Mouse (Mus musculus) heart, embryonic 15.5 days (tissue): ENCODE measurements around the gene Mfap3l. TPM values are rescaled to one million over a fixed set of nuclear protein-coding genes. Genes with fewer than 3 reads are reported as not detected.
A peak's percentile ranks its signal among the peaks of the same experiment; 100 is the strongest.

Experiments used
- ATAC-seq: fragments of 200-750 bp; cut with Nextera tagmentation; replicated peaks from 2 replicates; pipeline ENCODE4 v1.8.0; 2017; ENCODE audit warnings: low read depth, moderate TSS enrichment; ENCODE audit not compliant: insufficient number of reproducible peaks, insufficient read depth, low FRiP score
- H3K27ac ChIP-seq: fragments of 300-500 bp; sonication (generic); 2 replicates; pipeline ENCODE4 v1.5.1; 2015; ENCODE audit warnings: mild to moderate bottlenecking, inconsistent platforms
- H3K27me3 ChIP-seq: fragments of 300-500 bp; sonication (generic); 2 replicates; pipeline ENCODE4 v1.6.1; 2015; ENCODE audit warnings: inconsistent platforms
- H3K36me3 ChIP-seq: fragments of 300-500 bp; sonication (generic); 2 replicates; pipeline ENCODE4 v1.6.1; 2015; ENCODE audit warnings: mild to moderate bottlenecking, inconsistent platforms
- H3K4me1 ChIP-seq: fragments of 300-500 bp; sonication (generic); replicated peaks from 2 replicates; pipeline ENCODE4 v1.6.1; 2015; ENCODE audit warnings: inconsistent platforms
- H3K4me2 ChIP-seq: fragments of 300-500 bp; sonication (generic); 2 replicates; pipeline ENCODE4 v1.6.1; 2015; ENCODE audit warnings: inconsistent platforms, mild to moderate bottlenecking, moderate library complexity
- H3K4me3 ChIP-seq: fragments of 300-500 bp; sonication (generic); 2 replicates; pipeline ENCODE4 v1.5.1; 2015; ENCODE audit warnings: mild to moderate bottlenecking, inconsistent platforms
- H3K9ac ChIP-seq: fragments of 300-500 bp; sonication (generic); 2 replicates; pipeline ENCODE4 v1.6.1; 2015; ENCODE audit warnings: mild to moderate bottlenecking, inconsistent platforms
- H3K9me3 ChIP-seq: fragments of 300-500 bp; sonication (generic); replicated peaks from 2 replicates; pipeline ENCODE4 v1.6.1; 2016; ENCODE audit warnings: inconsistent platforms
- WGBS: fragments of 180-500 bp; shearing (Covaris S2); methylation state at CpG from one replicate; pipeline ENCODE4 v1.1.7; 2015; ENCODE audit warnings: mixed read lengths; 5-methylcytosine and 5-hydroxymethylcytosine counted together
- polyA plus RNA-seq: library from polyadenylated mRNA; unstranded; fragments of >200 nt; fragmentation: Nextera tagmentation; extraction: Ambion mirVana; gene quantifications from 2 replicates; pipeline ENCODE4 v1.2.1, GENCODE M21; 2015

Mfap3l gene
- polyA plus RNA-seq, 1 experiment from 2014 or later: 0.67 TPM

DNA sequence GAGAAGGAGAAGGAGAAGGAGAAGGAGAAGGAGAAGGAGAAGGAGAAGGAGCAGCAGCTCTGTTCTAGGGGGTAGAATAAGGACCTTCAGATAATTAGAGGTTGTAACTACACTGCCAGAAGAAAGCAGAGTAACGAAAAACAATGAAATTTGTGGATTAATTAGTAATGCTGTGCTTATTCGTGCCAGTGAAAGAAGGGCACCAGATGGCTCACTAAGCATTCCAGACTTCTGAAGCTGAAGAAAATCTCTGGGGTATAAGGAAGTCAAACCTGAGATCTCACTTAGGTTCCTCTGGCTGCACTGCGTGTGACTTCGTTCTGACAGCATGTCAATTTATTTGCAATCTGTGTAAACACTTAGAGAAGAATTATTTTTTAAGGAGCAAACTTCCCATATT lies 3.6 kb upstream of the Mfap3l start:
- H3K4me1 ChIP-seq: peaks cover 14% of the 10 kb centered on the region
- WGBS: 68% methylated on average over 4 of the region's 4 CpGs
- no peak overlapping the region for H3K4me3 ChIP-seq
- H3K27ac ChIP-seq: no peak overlapping the region
- ATAC-seq: no peak
- no peaks in the 10 kb centered on the region for H3K36me3 ChIP-seq
- no peak overlapping the region for H3K4me2 ChIP-seq
- no peaks in the 10 kb centered on the region for H3K9me3 ChIP-seq
- peaks cover 10% of the 10 kb centered on the region; the same call in 1 of the 2 replicates for H3K27me3 ChIP-seq
- H3K9ac ChIP-seq: no peak overlapping the region

- under 1% methylated on average over 13 of the region's 13 CpGs for WGBS
- Histone ChIP-seq H3K9ac (no peak overlapping the region), H3K4me3 (peak overlapping the region; percentile 42), H3K9me3 (no peaks in the 10 kb centered on the region), H3K36me3 (no peaks in the 10 kb centered on the region), H3K27ac (no peak overlapping the region; the same call in 1 of the 2 replicates), H3K27me3 (peaks cover 10% of the 10 kb centered on the region; the same call in 1 of the 2 replicates), H3K4me1 (peaks cover 14% of the 10 kb centered on the region), H3K4me2 (peak overlapping the region; percentile 94)
- no peak for ATAC-seq
Observed at GRCm38 (mm10) chr8:60631504-60631934, 1.1 kb upstream of the Mfap3l start.

DNA sequence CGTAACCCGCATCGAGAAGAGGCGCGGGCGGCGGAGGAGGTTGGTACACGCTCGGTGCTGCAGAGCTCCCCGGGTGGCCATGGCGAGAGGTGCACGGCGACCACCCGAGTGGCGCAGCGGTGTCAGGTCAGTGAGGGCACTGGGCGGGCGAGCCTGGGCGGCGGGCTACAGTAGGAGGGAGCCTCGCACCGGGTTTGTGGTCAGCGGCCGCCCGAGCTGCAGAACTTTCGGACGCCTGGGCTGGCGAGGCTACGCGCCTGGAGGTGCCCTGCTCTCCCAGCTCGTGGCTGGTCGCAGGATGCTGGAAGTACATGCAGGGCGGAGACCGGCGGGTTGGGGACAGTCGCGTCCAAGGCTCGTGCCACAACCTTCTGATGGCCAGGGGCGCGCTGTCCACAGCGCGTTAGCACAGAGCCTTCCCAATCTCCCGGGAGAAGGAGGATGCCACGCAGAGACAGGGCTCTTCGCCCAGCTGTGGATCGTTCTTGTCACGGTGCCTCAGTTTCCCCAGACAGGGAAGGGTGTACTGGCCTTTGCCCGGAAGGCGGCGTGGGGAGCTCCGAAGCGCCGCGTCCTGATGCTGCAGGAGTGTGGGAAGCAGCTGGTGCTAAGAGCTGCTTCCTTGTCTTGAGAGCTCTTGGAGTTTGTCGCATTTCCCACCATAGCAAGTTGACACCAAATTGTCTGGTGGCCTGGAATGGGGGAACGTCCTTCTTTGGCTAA lies 467 bp downstream of the Mfap3l start:
- H3K4me3 ChIP-seq: peak overlapping the region; percentile 63
- ATAC-seq: peak; percentile 70
- H3K9me3 ChIP-seq: no peaks in the 10 kb centered on the region
- WGBS: under 1% methylated on average over 56 of the region's 56 CpGs
- peaks cover 10% of the 10 kb centered on the region; the same call in 1 of the 2 replicates for H3K27me3 ChIP-seq
- H3K4me1 ChIP-seq: peaks cover 14% of the 10 kb centered on the region
- H3K4me2 ChIP-seq: peak overlapping the region; percentile 94
- H3K9ac ChIP-seq: peak overlapping the region; percentile 57
- H3K36me3 ChIP-seq: no peaks in the 10 kb centered on the region
- 0 out of 2 replicates have a peak overlapping the region, but pooled peaks have one; percentile 54 for H3K27ac ChIP-seq

DNA sequence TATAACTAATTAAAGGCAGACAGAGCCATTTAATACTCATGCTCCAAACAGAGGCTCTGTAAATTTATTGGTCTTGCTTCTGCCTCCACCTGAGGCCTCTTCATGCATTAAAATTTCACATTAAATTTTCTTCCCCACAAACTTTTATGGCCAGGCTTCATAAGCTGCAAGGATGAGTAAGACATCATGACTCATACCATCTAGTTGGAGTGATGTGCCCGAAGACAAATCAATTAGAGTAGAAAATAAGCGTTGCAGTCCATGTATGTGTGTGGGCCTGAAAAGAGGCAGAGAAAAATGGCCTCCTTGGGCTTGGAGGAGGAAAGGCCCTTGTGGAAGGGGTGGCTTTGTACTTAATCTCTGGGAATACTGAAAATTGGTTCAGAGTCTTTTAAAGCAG lies 2.3 kb downstream of the Mfap3l start:
- H3K27ac ChIP-seq: no peak overlapping the region
- ATAC-seq: no peak
- no peaks in the 10 kb centered on the region for H3K36me3 ChIP-seq

GRCm38 (mm10) chr8:60635846-60636245 lies 3.2 kb downstream of the Mfap3l start:
- Histone ChIP-seq H3K27me3 (peaks cover 3% of the 10 kb centered on the region; the same call in 1 of the 2 replicates), H3K4me2 (no peak overlapping the region), H3K36me3 (no peaks in the 10 kb centered on the region), H3K9ac (no peak overlapping the region), H3K4me1 (peaks cover 14% of the 10 kb centered on the region), H3K4me3 (no peak overlapping the region), H3K27ac (no peak overlapping the region), H3K9me3 (no peaks in the 10 kb centered on the region)
- no peak for ATAC-seq

More for the DNA sequence above, 2.3 kb downstream of the Mfap3l start:
- Histone ChIP-seq H3K4me1 (peaks cover 14% of the 10 kb centered on the region), H3K9me3 (no peaks in the 10 kb centered on the region), H3K4me2 (no peak overlapping the region), H3K27me3 (peaks cover 3% of the 10 kb centered on the region; the same call in 1 of the 2 replicates), H3K4me3 (no peak overlapping the region), H3K9ac (no peak overlapping the region)
- WGBS: 84% methylated on average over 2 of the region's 2 CpGs

- no peaks in the 10 kb centered on the region for H3K9me3 ChIP-seq
- no peak overlapping the region for H3K27ac ChIP-seq
- no peak overlapping the region for H3K9ac ChIP-seq
- 86% methylated on average over 17 of the region's 17 CpGs for WGBS
- H3K4me3 ChIP-seq: no peak overlapping the region
- no peaks in the 10 kb centered on the region for H3K4me1 ChIP-seq
- no peak overlapping the region for H3K4me2 ChIP-seq
- ATAC-seq: no peak
- H3K36me3 ChIP-seq: no peaks in the 10 kb centered on the region
- no peaks in the 10 kb centered on the region for H3K27me3 ChIP-seq
Observed at GRCm38 (mm10) chr8:60640046-60640445, 7.4 kb downstream of the Mfap3l start.

GRCm38 (mm10) chr8:60643416-60644020 lies 10.9 kb downstream of the Mfap3l start:
- no peak for ATAC-seq
- no peaks in the 10 kb centered on the region for H3K4me1 ChIP-seq
- H3K9ac ChIP-seq: no peak overlapping the region
- H3K4me2 ChIP-seq: no peak overlapping the region
- no peaks in the 10 kb centered on the region for H3K27me3 ChIP-seq
- no peaks in the 10 kb centered on the region for H3K36me3 ChIP-seq
- no peak overlapping the region for H3K27ac ChIP-seq
- 71% methylated on average over 6 of the region's 6 CpGs for WGBS
- H3K9me3 ChIP-seq: no peaks in the 10 kb centered on the region
- no peak overlapping the region for H3K4me3 ChIP-seq

- no peaks in the 10 kb centered on the region for H3K27me3 ChIP-seq
- H3K4me2 ChIP-seq: no peak overlapping the region
- H3K9me3 ChIP-seq: no peaks in the 10 kb centered on the region
- no peak overlapping the region for H3K9ac ChIP-seq
- H3K4me1 ChIP-seq: no peaks in the 10 kb centered on the region
- no peaks in the 10 kb centered on the region for H3K36me3 ChIP-seq
- ATAC-seq: no peak
- H3K4me3 ChIP-seq: no peak overlapping the region
- 83% methylated on average over 4 of the region's 4 CpGs for WGBS
- H3K27ac ChIP-seq: no peak overlapping the region
Observed at GRCm38 (mm10) chr8:60645164-60645563, 12.5 kb downstream of the Mfap3l start.

- Histone ChIP-seq H3K27ac (no peak overlapping the region), H3K27me3 (no peaks in the 10 kb centered on the region), H3K4me1 (no peaks in the 10 kb centered on the region), H3K9me3 (no peaks in the 10 kb centered on the region), H3K36me3 (no peaks in the 10 kb centered on the region), H3K9ac (no peak overlapping the region), H3K4me2 (no peak overlapping the region), H3K4me3 (no peak overlapping the region)
- 71% methylated on average over 3 of the region's 3 CpGs for WGBS
- no peak for ATAC-seq
Observed at GRCm38 (mm10) chr8:60645911-60646310, 13.3 kb downstream of the Mfap3l start.

DNA sequence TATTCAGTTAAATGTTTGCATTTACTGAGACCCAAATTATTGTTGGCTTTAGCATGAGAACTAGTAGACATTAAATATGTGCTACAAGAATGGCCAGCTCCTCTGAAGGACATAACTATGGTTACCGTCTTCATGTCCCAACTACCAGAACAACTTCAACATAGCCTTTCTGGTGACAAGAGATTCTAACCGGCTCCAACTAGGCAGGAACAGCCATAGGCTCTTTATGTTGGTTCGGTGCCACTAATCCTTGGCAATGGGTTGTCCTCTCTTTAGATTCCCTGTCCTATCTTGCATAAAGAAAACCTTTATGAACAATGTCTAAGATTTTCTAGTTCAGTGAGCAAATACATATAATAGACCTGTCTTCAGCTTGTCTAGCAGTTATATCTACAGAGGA lies 14.7 kb downstream of the Mfap3l start:
- Histone ChIP-seq H3K9me3 (no peaks in the 10 kb centered on the region), H3K27ac (no peak overlapping the region)
- WGBS: 90% methylated on average over 3 of the region's 3 CpGs

GRCm38 (mm10) chr8:60649081-60649480 lies 16.5 kb downstream of the Mfap3l start:
- Histone ChIP-seq H3K27me3 (no peaks in the 10 kb centered on the region), H3K4me3 (no peak overlapping the region), H3K9me3 (no peaks in the 10 kb centered on the region), H3K36me3 (no peaks in the 10 kb centered on the region), H3K9ac (no peak overlapping the region), H3K27ac (no peak overlapping the region), H3K4me2 (no peak overlapping the region), H3K4me1 (no peaks in the 10 kb centered on the region)
- ATAC-seq: no peak
- WGBS: 19% methylated on average over 1 of the region's 1 CpGs

More for the DNA sequence above, 14.7 kb downstream of the Mfap3l start:
- H3K4me3 ChIP-seq: no peak overlapping the region
- no peaks in the 10 kb centered on the region for H3K27me3 ChIP-seq
- no peak overlapping the region for H3K9ac ChIP-seq
- no peak for ATAC-seq
- no peak overlapping the region for H3K4me2 ChIP-seq
- H3K4me1 ChIP-seq: no peaks in the 10 kb centered on the region
- H3K36me3 ChIP-seq: no peaks in the 10 kb centered on the region
